Mouse (Mus musculus) thymus, adult 2 months (tissue): ENCODE results near the gene Bbs9.

Experiments used
- CTCF ChIP-seq: fragments of 200-500 bp; IDR thresholded peaks from 2 replicates; pipeline ENCODE4 v1.5.1; 2012; ENCODE audit warnings: mild to moderate bottlenecking, control low read depth, low read length, moderate library complexity, borderline replicate concordance; ENCODE audit not compliant: control insufficient read depth, poor library complexity, insufficient read depth; ENCODE audit errors: extremely low read depth
- POLR2A ChIP-seq: fragments of 200-500 bp; IDR thresholded peaks from 2 replicates; pipeline ENCODE4 v1.6.1; 2012; ENCODE audit warnings: mild to moderate bottlenecking, low read length, control low read depth, moderate library complexity; ENCODE audit not compliant: control insufficient read depth, poor library complexity, insufficient read depth; ENCODE audit errors: extremely low read depth

DNA sequence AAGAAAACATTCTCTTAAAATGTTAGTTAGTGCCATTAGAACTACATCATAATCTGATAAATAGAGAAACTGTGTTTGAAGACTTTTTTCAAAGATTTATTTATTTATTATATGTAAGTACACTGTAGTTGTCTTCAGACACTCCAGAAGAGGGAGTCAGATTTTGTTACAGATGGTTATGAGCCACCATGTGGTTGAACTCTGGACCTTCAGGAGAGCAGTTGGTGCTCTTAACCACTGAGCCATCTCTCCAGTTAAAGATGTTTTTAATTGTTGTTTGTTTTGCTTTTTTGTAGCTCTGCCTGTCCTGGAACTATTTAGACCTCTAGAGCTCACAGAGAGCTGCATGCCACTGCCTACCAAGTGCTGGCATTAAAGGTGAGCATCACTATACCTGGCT, 20.5 kb upstream of the Bbs9 start:
- no peak for TF ChIP-seq POLR2A
- no peak for TF ChIP-seq CTCF
